Comparison of ENCODE assay signal across 8 mouse cellular contexts in the genomic region with DNA sequence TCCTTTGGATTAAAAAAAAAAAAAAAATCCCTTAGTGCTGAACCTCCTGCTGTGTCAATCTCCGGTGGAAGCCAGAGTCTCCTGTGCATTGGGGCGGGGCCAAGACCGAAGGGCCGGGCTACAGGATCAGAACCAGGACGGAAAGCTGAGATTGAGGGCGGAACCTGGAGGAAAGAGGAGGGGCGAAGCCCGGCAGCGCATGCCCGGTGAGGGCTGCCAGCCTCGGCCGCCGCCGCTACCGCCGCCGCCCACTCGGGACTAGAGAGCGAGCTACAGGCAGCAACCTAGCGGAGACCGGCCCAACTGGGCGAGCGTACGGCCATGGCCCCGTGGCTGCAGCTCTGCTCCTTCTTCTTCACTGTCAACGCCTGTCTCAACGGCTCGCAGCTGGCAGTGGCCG. TPM values are rescaled to one million over a fixed set of nuclear protein-coding genes. Genes with fewer than 3 reads are reported as not detected.
DNase-seq lines count a peak whose midpoint lies in the region; ATAC-seq lines count a peak whose summit lies in the region.

A gene (plus strand): TSS at position 159 of the 400 bp plus-strand sequence.

- peaks cover 11% of the 10 kb centered on the region for H3K4me1 ChIP-seq in forebrain, embryonic 16.5 days (replicated peaks; ENCODE audit: control insufficient read depth, insufficient read depth, low read length)
- peaks cover 19% of the 10 kb centered on the region for H3K4me1 ChIP-seq in neural tube, embryonic 15.5 days

- H3K9me3 ChIP-seq in forebrain, embryonic 16.5 days (ENCODE audit: control insufficient read depth, low read length) = no peaks in the 10 kb centered on the region
- no peaks in the 10 kb centered on the region for H3K9me3 ChIP-seq in neural tube, embryonic 15.5 days (replicated peaks)

- DNase-seq in CD8-positive naive resting alpha-beta T cell, adult 2 months (ENCODE audit: low read depth in 2 of 2, low spot score in 2 of 2) = peak; percentile 57 to 65
- peak; percentile 42 for DNase-seq in cerebellum, adult 11 months
- peak; percentile 92 for DNase-seq in heart, postnatal 25 days (ENCODE audit: low spot score)
- peak; percentile 79 to 86 for DNase-seq in layer of hippocampus, adult 18-20 months (ENCODE audit: low spot score in 2 of 2)
- peak; percentile 96 for DNase-seq in lung, adult 18-20 months
- DNase-seq in testis, postnatal 10 days (ENCODE audit: low spot score) = peak; percentile 90

- peak within 1 kb of the TSS; percentile 79 for H3K9ac ChIP-seq in forebrain, embryonic 16.5 days (replicated peaks; ENCODE audit: low read depth, low read length)
- peak within 1 kb of the TSS; percentile 75 for H3K9ac ChIP-seq in neural tube, embryonic 15.5 days (replicated peaks)

- no peaks in the 10 kb centered on the region for H3K36me3 ChIP-seq in forebrain, embryonic 16.5 days (ENCODE audit: control insufficient read depth, insufficient read depth)
- no peaks in the 10 kb centered on the region for H3K36me3 ChIP-seq in neural tube, embryonic 15.5 days

- peaks cover 6% of the 10 kb centered on the region for H3K27me3 ChIP-seq in forebrain, embryonic 16.5 days (replicated peaks; ENCODE audit: control insufficient read depth, insufficient read depth, low read length)
- peaks cover 14% of the 10 kb centered on the region for H3K27me3 ChIP-seq in neural tube, embryonic 15.5 days (replicated peaks)

- ATAC-seq in forebrain, embryonic 16.5 days = peak; percentile 97
- ATAC-seq in neural tube, embryonic 15.5 days (ENCODE audit: low FRiP score) = peak; percentile 95

- intact Hi-C loops in heart, postnatal 25 days (cut with DNase I) = no loop called here

- peak within 1 kb of the TSS; percentile 95 for H3K4me3 ChIP-seq in forebrain, embryonic 16.5 days (replicated peaks; ENCODE audit: low read length)
- H3K4me3 ChIP-seq in neural tube, embryonic 15.5 days (replicated peaks) = peak within 1 kb of the TSS; percentile 98

- no peak within 1 kb of the TSS for H3K27ac ChIP-seq in forebrain, embryonic 16.5 days (ENCODE audit: low read length)
- H3K27ac ChIP-seq in neural tube, embryonic 15.5 days (replicated peaks) = peak within 1 kb of the TSS; percentile 76

- H3K4me2 ChIP-seq in forebrain, embryonic 16.5 days (ENCODE audit: low read length) = peak within 1 kb of the TSS; percentile 99
- H3K4me2 ChIP-seq in neural tube, embryonic 15.5 days = peak within 1 kb of the TSS; percentile 99

- under 1% methylated on average over 29 of the region's 29 CpGs for WGBS in forebrain, embryonic 16.5 days
- under 1% methylated on average over 28 of the region's 29 CpGs for WGBS in neural tube, embryonic 15.5 days

RNA-seq across cellular contexts. Expression of the gene that starts here (rescaled TPM):
- polyA plus RNA-seq in forebrain, embryonic 16.5 days (2015; fragmentation: Nextera tagmentation; extraction: Ambion mirVana) = 1.5 and 1.9 TPM in 2 replicates
- total RNA-seq in heart, postnatal 25 days (2021) = 1 to 10 TPM; 3.6 to 5.7 TPM
- 1 to 10 TPM; 3.6 to 3.9 TPM for total RNA-seq in layer of hippocampus, adult 18-20 months (2021)
- 1.8 and 2.0 TPM in 2 replicates for polyA plus RNA-seq in neural tube, embryonic 15.5 days (2015; fragmentation: Nextera tagmentation; extraction: Ambion mirVana)

Comparison
In these comparisons a context has a peak if more than half of its experiments do, and no peak if none do; other contexts are left out.
1. DNase-seq: peak in every context shown above with its lines; median percentile 96 in lung, adult 18-20 months; 92 in heart, postnatal 25 days; 90 in testis, postnatal 10 days; 82 in layer of hippocampus, adult 18-20 months; 61 in CD8-positive naive resting alpha-beta T cell, adult 2 months; 42 in cerebellum, adult 11 months.